Mouse (Mus musculus): Measurements from ENCODE around the gene Asb10.
"Not testable (repeated sequence)": the region's sequence is repeated elsewhere in the genome, so short reads cannot be mapped to it uniquely, and the experiment has no call there.

Asb10 gene

GRCm38 (mm10) chr5:24540387-24541143 lies at the start of gene Asb10:
TSS of gene Asb10 (minus strand) at chr5:24540978.
- DNase-seq (ENCODE audit: low read depth, low spot score): no peak

GRCm38 (mm10) chr5:24589511-24590500 lies 49.0 kb upstream of the Asb10 start:
- no peak for DNase-seq (ENCODE audit: low read depth, low spot score)

DNA sequence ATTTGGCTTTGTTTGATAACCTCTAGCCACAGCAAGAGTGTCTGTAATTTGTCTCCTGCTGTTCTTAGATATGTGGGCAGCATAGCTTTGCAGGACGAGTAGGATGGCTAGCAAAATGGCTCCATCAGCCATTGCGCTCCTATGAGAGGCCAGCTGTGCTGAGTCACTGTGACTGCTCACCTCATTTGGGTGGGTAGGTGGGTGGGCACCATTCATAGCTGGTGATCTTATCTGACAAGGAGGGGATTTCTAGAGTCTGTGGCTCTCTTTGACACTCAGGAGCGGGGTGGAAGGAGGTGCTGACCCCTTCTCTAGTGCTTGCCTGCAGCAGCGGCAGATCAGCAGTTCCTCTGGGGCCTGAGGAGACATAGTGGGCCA lies 46.4 kb upstream of the Asb10 start:
- DNase-seq (ENCODE audit: low read depth, low spot score): no peak

- peak; percentile 82 for DNase-seq (ENCODE audit: low read depth, low spot score)
Observed at GRCm38 (mm10) chr5:24586547-24587199, 45.9 kb upstream of the Asb10 start, which contains the start of gene Chpf2. TSS of gene Chpf2 (plus strand) at chr5:24586741.

- no peak for DNase-seq (ENCODE audit: low read depth, low spot score)
Observed at GRCm38 (mm10) chr5:24586106-24586505, 45.3 kb upstream of the Asb10 start.

- no peak for DNase-seq (ENCODE audit: low read depth, low spot score)
Observed at GRCm38 (mm10) chr5:24578109-24578963, 37.6 kb upstream of the Asb10 start.

- peak; percentile 100 for DNase-seq (ENCODE audit: low read depth, low spot score)
Observed at GRCm38 (mm10) chr5:24577183-24577929, 36.6 kb upstream of the Asb10 start, which contains the start of gene Abcf2. TSS of gene Abcf2 (minus strand) at chr5:24577467.

GRCm38 (mm10) chr5:24576801-24577182 lies 36.0 kb upstream of the Asb10 start:
- no peak for DNase-seq (ENCODE audit: low read depth, low spot score)

GRCm38 (mm10) chr5:24575948-24576347 lies 35.2 kb upstream of the Asb10 start:
- no peak for DNase-seq (ENCODE audit: low read depth, low spot score)

GRCm38 (mm10) chr5:24556709-24557108 lies 15.9 kb upstream of the Asb10 start, which contains the start of gene 4931409K22Rik:
TSS of gene 4931409K22Rik (minus strand) at chr5:24556809.
- DNase-seq (ENCODE audit: low read depth, low spot score): no peak

- not testable (repeated sequence) for DNase-seq (ENCODE audit: low read depth, low spot score)
Observed at GRCm38 (mm10) chr5:24555335-24555734, 14.6 kb upstream of the Asb10 start.

- DNase-seq (ENCODE audit: low read depth, low spot score): peak; percentile 53
Observed at GRCm38 (mm10) chr5:24553621-24554244, 13.0 kb upstream of the Asb10 start.

DNA sequence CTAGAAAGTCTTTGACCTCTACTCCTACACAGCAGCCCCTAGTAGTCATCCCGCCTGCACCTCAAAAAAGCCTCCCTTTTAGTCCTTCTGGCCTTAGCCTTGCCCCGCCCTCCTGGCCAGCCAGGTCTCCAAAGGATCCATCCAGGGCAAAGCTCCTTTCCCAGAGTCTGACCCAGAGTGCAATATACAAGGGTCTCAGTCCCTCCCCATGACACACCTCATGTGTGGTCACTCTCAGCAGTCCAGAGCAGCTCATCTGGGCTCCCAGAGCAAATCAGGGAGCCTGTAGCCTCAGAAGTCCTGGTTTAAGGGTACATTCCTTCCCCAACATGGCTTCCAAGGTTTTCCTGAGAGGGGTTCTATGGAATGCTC lies 10.5 kb upstream of the Asb10 start:
- no peak for DNase-seq (ENCODE audit: low read depth, low spot score)

DNA sequence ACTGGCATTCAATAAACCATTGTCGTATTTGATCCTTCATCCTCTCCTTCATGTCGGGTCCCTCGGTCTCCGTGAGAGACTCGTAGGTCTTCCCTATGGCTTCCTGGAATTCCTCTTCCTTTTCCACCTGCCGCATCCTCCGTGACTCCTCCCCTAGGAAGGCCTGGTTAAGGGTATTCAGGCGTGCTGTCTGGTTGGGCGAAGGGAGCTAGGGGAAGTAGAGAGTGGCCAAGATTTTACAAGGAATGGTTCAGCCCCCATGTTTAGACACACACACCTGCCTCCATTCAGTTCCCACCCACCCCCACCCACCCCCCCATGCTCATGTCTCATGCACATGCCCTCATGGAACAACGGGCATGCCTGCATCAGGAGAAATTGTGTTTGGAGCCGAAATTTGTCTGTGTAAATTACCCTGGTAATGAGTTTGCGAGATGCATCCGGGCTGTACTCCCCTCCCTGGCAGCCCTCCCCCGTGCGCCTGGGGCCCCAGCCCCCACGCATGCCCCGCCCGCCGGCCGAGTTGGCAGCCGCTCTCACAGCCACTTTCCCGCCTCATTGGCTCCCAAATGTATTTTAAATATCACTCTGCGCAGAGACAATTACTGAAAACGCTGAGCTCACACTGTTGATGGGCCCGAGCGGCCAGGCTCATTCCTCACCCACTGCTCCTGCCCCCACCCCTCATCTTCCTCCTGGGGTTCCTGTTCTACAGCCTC lies 10.0 kb upstream of the Asb10 start:
- DNase-seq (ENCODE audit: low read depth, low spot score): no peak

- no peak for DNase-seq (ENCODE audit: low read depth, low spot score)
Observed at GRCm38 (mm10) chr5:24542643-24543042, 1.9 kb upstream of the Asb10 start.

GRCm38 (mm10) chr5:24541144-24541569 lies 379 bp upstream of the Asb10 start:
- DNase-seq (ENCODE audit: low read depth, low spot score): no peak

- DNase-seq (ENCODE audit: low read depth, low spot score): no peak
Observed at GRCm38 (mm10) chr5:24539571-24540296, 1.0 kb downstream of the Asb10 start.

DNA sequence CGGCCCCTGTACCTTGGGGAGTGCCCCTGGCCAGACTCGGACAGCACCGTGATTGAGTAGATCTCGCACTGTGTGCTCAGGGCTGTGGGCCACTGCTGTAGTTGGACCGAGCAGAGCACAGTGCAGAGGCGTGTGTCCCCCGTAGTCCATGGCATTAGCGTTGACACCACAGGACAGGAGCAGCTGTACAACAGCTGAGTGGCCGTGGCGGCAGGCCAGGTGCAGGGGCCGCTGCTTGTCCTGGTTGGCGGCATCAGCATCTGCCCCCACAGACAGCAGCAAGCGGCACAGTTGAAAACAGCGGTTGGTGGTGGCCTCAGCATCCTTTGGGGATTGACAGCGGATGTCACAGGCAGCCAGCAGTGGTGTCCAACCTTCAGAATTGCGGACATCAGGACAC lies 3.2 kb downstream of the Asb10 start:
- DNase-seq (ENCODE audit: low read depth, low spot score): no peak
